Mouse (Mus musculus): Measurements from ENCODE around the gene Fstl4.
"Not testable (repeated sequence)": the region's sequence is repeated elsewhere in the genome, so short reads cannot be mapped to it uniquely, and the experiment has no call there.

DNA sequence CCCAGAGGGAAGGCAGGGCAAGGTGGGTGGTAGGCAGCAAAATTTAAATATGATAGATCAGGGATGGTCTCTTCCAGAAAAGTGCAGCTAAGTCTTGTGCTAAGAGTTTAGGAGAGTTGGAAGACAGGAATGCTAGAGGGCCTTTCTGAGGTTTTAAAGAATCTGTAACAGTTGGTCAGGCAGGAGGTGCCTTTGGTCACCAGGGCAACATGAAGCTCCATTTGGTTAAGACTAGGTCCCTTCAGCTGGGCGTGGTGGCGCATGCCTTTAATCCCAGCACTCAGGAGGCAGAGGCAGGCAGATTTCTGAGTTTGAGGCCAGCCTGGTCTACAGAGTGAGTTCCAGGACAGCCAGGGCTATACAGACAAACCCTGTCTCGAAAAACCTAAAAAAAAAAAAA lies 323.5 kb downstream of the Fstl4 start:
- TF ChIP-seq CTCF, EP300 (IDR thresholded peaks at IDR 0.05; ENCODE audit: low read depth): not testable (repeated sequence)

Measured in liver, postnatal 0 days (tissue).